Mouse (Mus musculus) bone marrow macrophage, adult 2 months (primary cell): ENCODE data around the gene Pcsk2. TPM values are rescaled to one million over a fixed set of nuclear protein-coding genes. Genes with fewer than 3 reads are reported as not detected.

Experiments used
- H3K27ac ChIP-seq: 2 replicates; pipeline ENCODE4 v1.5.1; 2012; ENCODE audit warnings: low read depth, low read length; ENCODE audit not compliant: insufficient read depth
- H3K4me1 ChIP-seq: 2 replicates; pipeline ENCODE4 v1.6.1; 2012; ENCODE audit warnings: low read length; ENCODE audit not compliant: control insufficient read depth, insufficient read depth
- H3K4me3 ChIP-seq: 2 replicates; pipeline ENCODE4 v1.5.1; 2012; ENCODE audit warnings: mild to moderate bottlenecking, low read length, moderate library complexity; ENCODE audit not compliant: insufficient read depth
- CTCF ChIP-seq: IDR thresholded peaks from 2 replicates; pipeline ENCODE4 v1.5.1; 2012; ENCODE audit warnings: low read depth, mild to moderate bottlenecking, low read length, moderate library complexity
- POLR2A ChIP-seq: IDR thresholded peaks from 2 replicates; pipeline ENCODE4 v1.6.1; 2012; ENCODE audit warnings: mild to moderate bottlenecking, low read depth, low read length, borderline replicate concordance
- polyA plus RNA-seq: library from polyadenylated mRNA; stranded (reverse); fragments of >200 nt; gene quantifications from 2 replicates; pipeline ENCODE4 v1.2.4, GENCODE M21; 2012; ENCODE audit not compliant: missing spikeins, insufficient read depth, insufficient read length

Gene Pcsk2
- polyA plus RNA-seq: not detected in 2 replicates

DNA sequence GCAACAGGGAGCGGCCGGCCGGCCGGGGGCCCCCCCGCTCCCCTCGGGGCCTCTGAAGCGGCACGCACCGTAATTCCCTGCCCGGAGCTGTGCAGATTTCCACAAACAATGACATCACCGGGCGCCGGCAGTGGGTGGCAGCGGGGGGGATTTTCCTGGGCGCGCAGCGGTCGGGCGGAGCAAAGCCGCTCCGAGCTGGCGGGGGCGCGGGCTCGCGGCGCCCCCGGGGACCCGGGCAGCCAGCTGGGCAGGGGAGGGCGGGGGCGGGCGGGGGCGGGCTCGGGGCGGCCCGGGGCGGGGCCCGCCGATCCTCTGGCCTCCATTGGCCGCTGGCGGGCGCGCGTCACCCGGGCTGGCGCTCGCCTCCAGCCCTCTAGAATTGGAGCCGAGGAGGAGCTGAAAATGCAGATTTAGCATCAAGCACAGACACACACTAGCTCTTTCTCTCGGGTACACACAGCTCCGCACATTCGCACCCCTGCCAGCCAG lies at the start of gene Pcsk2:
Gene Pcsk2, plus strand, starts transcription at position 399 of the 489 bp plus-strand sequence.
- Histone ChIP-seq H3K4me1 (no peaks in the 10 kb centered on the region), H3K4me3 (no peak within 1 kb of the TSS), H3K27ac (no peak within 1 kb of the TSS)
- TF ChIP-seq POLR2A: no peak
- no peak for TF ChIP-seq CTCF

DNA sequence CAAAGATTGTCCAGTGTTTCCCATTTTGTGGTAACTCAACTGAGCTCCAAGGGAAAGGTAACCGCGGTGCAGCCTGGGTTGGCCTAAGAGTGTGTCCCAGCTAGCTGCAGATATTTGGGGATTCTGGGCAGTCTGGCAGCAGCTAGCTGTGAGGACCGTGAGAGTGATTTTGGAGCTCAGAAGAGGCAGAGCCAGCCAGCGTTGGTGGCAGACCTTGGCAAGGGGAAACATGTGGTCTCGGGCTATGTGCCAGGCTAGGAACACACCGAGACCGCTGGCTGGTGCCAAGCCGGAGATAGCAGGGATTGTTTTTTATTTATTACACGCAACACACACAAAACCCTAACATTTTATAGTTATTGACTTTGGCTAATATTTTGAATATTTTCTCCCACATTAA lies 45.1 kb upstream of the Pcsk2 start:
- no peak for TF ChIP-seq POLR2A
- TF ChIP-seq CTCF: no peak
- Histone ChIP-seq H3K4me1 (no peaks in the 10 kb centered on the region), H3K4me3 (no peak overlapping the region), H3K27ac (no peak overlapping the region)

DNA sequence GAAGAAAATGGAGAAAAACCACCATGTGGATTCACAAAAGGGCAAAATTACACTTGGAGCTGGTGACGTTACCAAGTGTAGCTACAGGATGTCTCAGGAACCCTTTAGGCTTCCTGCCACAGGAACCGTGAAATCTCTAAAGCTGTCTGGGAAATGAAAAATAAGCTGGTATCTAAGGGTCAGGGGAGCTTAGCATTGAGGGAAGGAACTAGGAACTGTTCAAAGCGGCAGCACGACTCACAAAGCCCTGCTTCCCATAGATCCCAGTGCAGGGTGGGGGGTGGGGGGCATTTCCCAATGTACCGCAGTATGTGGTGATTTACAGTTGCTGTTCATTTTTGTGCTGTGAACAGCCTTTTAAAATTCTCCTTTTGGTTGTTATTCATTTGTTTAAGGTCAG lies 44.2 kb upstream of the Pcsk2 start:
- no peak overlapping the region for H3K4me3 ChIP-seq
- no peaks in the 10 kb centered on the region for H3K4me1 ChIP-seq
- no peak overlapping the region for H3K27ac ChIP-seq
- no peak for TF ChIP-seq POLR2A
- TF ChIP-seq CTCF: no peak

DNA sequence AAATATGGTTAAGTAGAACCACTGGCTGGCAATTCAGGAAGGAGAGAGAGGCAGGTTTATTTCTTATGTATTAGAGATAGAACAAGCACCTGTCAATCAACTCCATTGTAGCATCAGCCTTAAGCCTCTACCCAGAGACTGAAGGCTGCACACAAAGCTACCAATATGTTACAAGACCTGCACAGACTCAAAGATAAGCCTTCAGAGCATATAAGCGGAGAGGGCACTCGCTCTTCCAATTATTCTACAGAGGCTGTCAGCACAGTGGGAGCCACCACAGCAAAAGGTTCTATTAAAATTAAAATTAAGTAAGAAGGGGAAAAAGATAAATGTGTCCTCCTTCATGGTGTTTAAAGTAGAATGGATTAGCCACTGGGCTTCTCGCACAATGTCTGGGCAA lies 43.8 kb upstream of the Pcsk2 start:
- TF ChIP-seq POLR2A (no peak), CTCF (no peak)
- Histone ChIP-seq H3K4me1 (no peaks in the 10 kb centered on the region), H3K4me3 (no peak overlapping the region), H3K27ac (no peak overlapping the region)

DNA sequence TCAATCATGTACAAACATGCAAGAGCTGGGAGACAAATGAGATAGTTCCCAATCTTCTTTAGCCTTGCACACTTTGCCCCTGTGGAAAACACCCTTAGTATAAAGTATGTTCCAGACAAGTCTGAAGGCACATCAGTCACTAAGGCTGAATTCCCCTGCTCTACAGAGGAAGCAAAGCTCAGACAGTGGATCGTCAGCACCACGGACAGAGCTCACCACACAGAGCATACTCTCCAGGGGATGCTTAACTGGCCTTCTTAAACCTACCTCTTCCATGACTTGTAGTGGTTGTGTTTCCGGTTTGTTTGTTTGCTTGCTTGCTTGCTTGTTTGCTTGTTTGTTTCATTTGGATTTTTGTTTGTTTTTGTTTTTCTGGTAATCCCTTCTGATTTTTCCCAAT lies 9.5 kb upstream of the Pcsk2 start:
- no peak overlapping the region for H3K4me3 ChIP-seq
- no peak overlapping the region for H3K27ac ChIP-seq
- H3K4me1 ChIP-seq: no peaks in the 10 kb centered on the region
- TF ChIP-seq CTCF (no peak), POLR2A (no peak)

DNA sequence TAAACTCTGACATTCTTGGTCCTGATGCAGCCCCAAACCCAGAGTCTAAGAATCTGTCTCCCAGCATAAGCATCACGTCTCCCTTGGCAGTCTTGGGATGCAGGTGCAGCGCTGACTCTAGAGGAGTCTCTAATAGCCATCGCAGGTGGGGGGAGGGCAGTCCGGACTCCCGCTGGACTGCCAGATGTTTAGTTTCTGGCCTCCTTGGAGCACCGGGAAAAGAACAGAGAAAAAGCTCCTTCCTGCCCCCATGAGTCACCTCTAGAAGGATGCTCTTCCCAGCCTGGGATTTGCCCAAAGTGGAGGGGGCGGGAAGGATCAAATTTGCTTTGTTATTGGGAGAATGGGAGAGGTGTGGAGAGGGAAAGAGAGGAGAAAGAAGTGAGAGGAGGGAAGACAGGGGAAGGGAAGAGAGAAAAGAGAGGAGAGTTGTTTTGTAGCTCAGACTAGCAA lies 631 bp upstream of the Pcsk2 start:
- TF ChIP-seq POLR2A (no peak), CTCF (no peak)
- no peak overlapping the region for H3K4me3 ChIP-seq
- no peaks in the 10 kb centered on the region for H3K4me1 ChIP-seq
- no peak overlapping the region for H3K27ac ChIP-seq

DNA sequence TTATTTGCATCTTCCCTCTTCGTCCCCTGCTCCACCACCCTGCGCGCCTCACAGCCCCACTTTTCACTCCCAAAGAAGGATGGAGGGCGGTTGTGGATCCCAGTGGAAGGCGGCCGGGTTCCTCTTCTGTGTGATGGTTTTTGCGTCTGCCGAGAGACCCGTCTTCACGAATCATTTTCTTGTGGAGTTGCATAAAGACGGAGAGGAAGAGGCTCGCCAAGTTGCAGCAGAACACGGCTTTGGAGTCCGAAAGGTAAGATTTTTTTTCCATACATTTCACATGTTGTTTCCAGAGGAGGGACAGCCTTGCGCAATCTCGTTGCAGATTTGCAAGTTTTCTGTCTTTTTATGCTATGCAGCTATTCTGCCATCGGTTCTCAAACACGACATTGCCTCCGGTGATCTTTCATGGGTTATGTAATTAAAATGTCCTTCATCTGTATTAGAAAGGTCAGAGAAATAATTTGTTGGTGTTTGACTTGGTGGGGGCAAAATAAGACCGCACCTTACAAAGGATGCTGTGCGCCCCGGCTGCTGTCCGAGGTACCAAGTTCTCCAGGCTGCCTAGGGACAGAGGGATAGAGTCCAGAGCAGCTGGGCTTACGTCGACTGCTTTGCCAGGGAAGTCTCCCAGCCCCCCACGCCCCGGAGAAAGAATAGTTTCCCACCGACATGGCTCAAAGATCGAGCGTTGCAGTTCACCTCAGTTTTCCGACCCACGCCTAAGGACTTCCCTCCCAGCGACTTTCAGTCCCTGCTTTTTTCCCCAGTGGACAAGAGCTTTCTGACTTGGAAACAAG lies 656 bp downstream of the Pcsk2 start:
- no peak for TF ChIP-seq CTCF
- TF ChIP-seq POLR2A: no peak
- H3K27ac ChIP-seq: no peak overlapping the region
- H3K4me3 ChIP-seq: no peak overlapping the region
- H3K4me1 ChIP-seq: no peaks in the 10 kb centered on the region

DNA sequence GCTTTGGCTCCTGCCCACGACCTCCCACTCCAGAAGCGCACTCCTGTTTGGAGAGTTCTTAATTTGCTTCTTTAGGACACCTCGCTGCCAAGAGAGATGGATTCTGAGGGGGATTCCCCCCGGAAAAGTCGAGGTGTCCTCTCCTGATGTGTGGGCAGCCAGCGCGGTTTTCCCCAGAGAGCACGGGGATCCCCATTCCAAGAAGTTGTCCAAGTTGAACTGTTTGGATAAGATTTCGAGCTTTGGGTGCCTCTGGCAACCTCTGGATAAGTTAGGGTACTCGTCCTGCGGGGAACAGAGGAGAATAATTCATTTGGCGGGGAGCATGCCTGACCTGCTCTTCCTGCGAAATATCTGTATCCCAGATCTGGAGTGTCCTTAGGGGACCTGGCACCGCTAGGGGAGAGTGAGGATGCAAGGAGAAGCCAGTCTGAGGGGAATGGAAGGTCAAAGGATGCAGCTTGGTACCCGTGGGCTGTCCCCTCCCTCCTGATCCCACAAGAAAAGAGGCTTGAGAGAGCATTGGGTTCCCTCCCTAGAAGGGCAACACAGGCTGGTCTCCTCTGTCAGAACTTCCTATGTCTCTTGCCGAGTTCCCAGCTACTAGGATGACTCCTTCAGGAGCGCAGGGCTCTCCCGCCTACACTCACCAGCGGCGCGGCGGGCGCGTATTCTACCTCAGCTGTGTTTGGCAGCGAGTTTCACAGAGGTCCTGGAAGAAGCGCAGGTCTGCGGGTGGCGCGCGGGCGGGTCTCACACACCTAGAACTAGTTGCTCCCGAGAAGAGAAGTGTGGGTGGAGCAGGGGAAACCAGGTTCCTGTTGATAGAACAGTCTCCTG lies 1.5 kb downstream of the Pcsk2 start:
- Histone ChIP-seq H3K4me3 (no peak overlapping the region), H3K27ac (no peak overlapping the region), H3K4me1 (no peaks in the 10 kb centered on the region)
- no peak for TF ChIP-seq POLR2A
- no peak for TF ChIP-seq CTCF

DNA sequence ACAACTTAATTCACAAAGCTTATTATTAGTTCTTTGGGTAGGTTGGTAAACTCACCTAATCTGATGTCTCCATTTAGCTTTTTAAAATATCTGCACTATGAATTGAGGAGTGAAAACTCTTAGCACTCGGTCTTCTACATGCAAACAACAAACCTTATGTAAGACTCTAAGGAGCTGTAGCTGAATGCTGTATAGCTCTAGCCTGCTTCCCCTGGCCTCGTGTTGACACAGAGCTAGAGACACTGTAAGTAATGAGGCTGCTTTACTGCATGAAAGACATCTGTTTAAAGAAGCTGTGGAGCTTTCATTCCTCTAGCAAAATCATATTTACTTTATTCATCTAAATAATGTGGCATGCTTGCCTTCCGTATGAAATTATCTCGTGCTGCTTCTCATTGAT lies 14.4 kb downstream of the Pcsk2 start:
- H3K4me1 ChIP-seq: no peaks in the 10 kb centered on the region
- no peak overlapping the region for H3K27ac ChIP-seq
- TF ChIP-seq POLR2A (no peak), CTCF (no peak)
- H3K4me3 ChIP-seq: no peak overlapping the region

DNA sequence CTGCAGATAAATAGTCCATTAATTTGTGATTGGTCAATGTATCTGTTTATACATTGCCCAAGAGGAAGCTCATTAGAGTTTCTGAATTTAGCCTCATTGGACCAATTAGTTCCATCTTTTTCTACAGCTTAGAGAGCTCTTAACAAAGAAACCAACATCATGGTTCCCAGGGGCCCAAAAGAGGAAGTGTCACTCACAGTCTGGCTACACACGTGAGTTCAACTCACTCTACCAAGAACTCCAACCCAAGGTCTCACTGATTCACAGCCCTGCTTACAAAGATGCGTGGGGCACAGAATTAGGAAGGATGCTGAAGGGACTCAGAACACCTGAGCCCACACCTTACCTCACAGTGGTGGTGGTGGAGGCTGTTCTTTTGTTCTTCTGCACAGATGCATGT lies 19.1 kb downstream of the Pcsk2 start:
- Histone ChIP-seq H3K4me1 (no peaks in the 10 kb centered on the region), H3K27ac (no peak overlapping the region), H3K4me3 (no peak overlapping the region)
- no peak for TF ChIP-seq POLR2A
- TF ChIP-seq CTCF: no peak
